Mouse (Mus musculus) intestine, postnatal 0 days (tissue): ENCODE results near the gene Pim2. TPM values are rescaled to one million over a fixed set of nuclear protein-coding genes. Genes with fewer than 3 reads are reported as not detected.

Experiments
- ATAC-seq: fragments of 200-750 bp; cut with Nextera tagmentation; 2 replicates; pipeline ENCODE4 v1.8.0; 2017; ENCODE audit warnings: mild to moderate bottlenecking, moderate TSS enrichment, moderate library complexity
- H3K27ac ChIP-seq: fragments of 300-500 bp; sonication (generic); 2 replicates; pipeline ENCODE4 v1.5.1; 2014; ENCODE audit warnings: mild to moderate bottlenecking, low read depth, low read length, moderate library complexity
- H3K27me3 ChIP-seq: fragments of 300-500 bp; sonication (generic); replicated peaks from 2 replicates; pipeline ENCODE4 v1.6.1; 2014; ENCODE audit warnings: low read length, mixed read lengths; ENCODE audit not compliant: control insufficient read depth, insufficient read depth
- H3K36me3 ChIP-seq: fragments of 300-500 bp; sonication (generic); 2 replicates; pipeline ENCODE4 v1.6.1; 2014; ENCODE audit warnings: mild to moderate bottlenecking, moderate library complexity; ENCODE audit not compliant: control insufficient read depth, insufficient read depth
- H3K4me1 ChIP-seq: fragments of 300-500 bp; sonication (generic); replicated peaks from 2 replicates; pipeline ENCODE4 v1.6.1; 2014; ENCODE audit warnings: antibody characterized with exemption, low read length, mixed read lengths; ENCODE audit not compliant: control insufficient read depth, insufficient read depth
- H3K4me2 ChIP-seq: fragments of 300-500 bp; sonication (generic); replicated peaks from 2 replicates; pipeline ENCODE4 v1.6.1; 2014; ENCODE audit warnings: low read depth, mild to moderate bottlenecking, moderate library complexity
- H3K4me3 ChIP-seq: fragments of 300-500 bp; sonication (generic); 2 replicates; pipeline ENCODE4 v1.5.1; 2014; ENCODE audit warnings: low read depth, low read length
- H3K9ac ChIP-seq: fragments of 300-500 bp; sonication (generic); 2 replicates; pipeline ENCODE4 v1.6.1; 2014; ENCODE audit warnings: mild to moderate bottlenecking, low read depth, low read length
- H3K9me3 ChIP-seq: fragments of 300-500 bp; sonication (generic); 2 replicates; pipeline ENCODE4 v1.6.1; 2016; ENCODE audit warnings: mixed run types; ENCODE audit not compliant: control insufficient read depth
- CTCF ChIP-seq: sonication (generic); IDR thresholded peaks from 2 replicates; pipeline ENCODE4 v1.5.1; 2016; ENCODE audit warnings: low read depth, mild to moderate bottlenecking, control low read depth, antibody characterized with exemption, moderate library complexity
- WGBS: fragments of 180-500 bp; shearing (Covaris S2); extraction: QIAGEN DNeasy Blood & Tissue Kit; methylation state at CpG from one replicate; pipeline ENCODE4 v1.1.7; 2014; 5-methylcytosine and 5-hydroxymethylcytosine counted together
- polyA plus RNA-seq: library from polyadenylated mRNA; unstranded; fragments of >200 nt; fragmentation: Nextera tagmentation; extraction: Ambion mirVana; gene quantifications from 2 replicates; pipeline ENCODE4 v1.2.1, GENCODE M21; 2015

Gene Pim2
- polyA plus RNA-seq: 9.2 and 10.2 TPM in 2 replicates

GRCm38 (mm10) chrX:7878007-7878419 is at the start of gene Pim2:
TSS of gene Pim2 (plus strand) at chrX:7878262.
- peak within 1 kb of the TSS; percentile 34; the same call in 1 of the 2 replicates for H3K9ac ChIP-seq
- H3K27ac ChIP-seq: no peak within 1 kb of the TSS
- WGBS: 19% methylated on average over 35 of the region's 38 CpGs
- peaks cover 10% of the 10 kb centered on the region; the same call in 1 of the 2 replicates for H3K36me3 ChIP-seq
- peak; percentile 29 for TF ChIP-seq CTCF
- H3K27me3 ChIP-seq: no peaks in the 10 kb centered on the region
- H3K4me2 ChIP-seq: peak within 1 kb of the TSS; percentile 77
- no peaks in the 10 kb centered on the region for H3K9me3 ChIP-seq
- ATAC-seq: peak; percentile 97
- H3K4me3 ChIP-seq: peak within 1 kb of the TSS; percentile 46
- no peaks in the 10 kb centered on the region for H3K4me1 ChIP-seq

- no peak for ATAC-seq
- Histone ChIP-seq H3K27ac (no peak overlapping the region), H3K9ac (no peak overlapping the region), H3K27me3 (no peaks in the 10 kb centered on the region), H3K36me3 (no peaks in the 10 kb centered on the region), H3K4me3 (no peak overlapping the region), H3K4me2 (no peak overlapping the region), H3K4me1 (no peaks in the 10 kb centered on the region), H3K9me3 (no peaks in the 10 kb centered on the region)
- no peak for TF ChIP-seq CTCF
- WGBS: 72% methylated on average over 1 of the region's 1 CpGs
Measured at GRCm38 (mm10) chrX:7837146-7837545, 40.9 kb upstream of the Pim2 start.

GRCm38 (mm10) chrX:7840842-7841162 is 37.3 kb upstream of the Pim2 start:
- Histone ChIP-seq H3K9me3 (no peaks in the 10 kb centered on the region), H3K27me3 (no peaks in the 10 kb centered on the region), H3K27ac (no peak overlapping the region; the same call in 1 of the 2 replicates), H3K4me2 (peak overlapping the region; percentile 48; the same call in 1 of the 2 replicates), H3K9ac (no peak overlapping the region), H3K36me3 (no peaks in the 10 kb centered on the region), H3K4me3 (no peak overlapping the region), H3K4me1 (no peaks in the 10 kb centered on the region)
- 25% methylated on average over 7 of the region's 7 CpGs for whole genome bisulfite sequencing
- TF ChIP-seq CTCF: no peak
- no peak for ATAC-seq

DNA sequence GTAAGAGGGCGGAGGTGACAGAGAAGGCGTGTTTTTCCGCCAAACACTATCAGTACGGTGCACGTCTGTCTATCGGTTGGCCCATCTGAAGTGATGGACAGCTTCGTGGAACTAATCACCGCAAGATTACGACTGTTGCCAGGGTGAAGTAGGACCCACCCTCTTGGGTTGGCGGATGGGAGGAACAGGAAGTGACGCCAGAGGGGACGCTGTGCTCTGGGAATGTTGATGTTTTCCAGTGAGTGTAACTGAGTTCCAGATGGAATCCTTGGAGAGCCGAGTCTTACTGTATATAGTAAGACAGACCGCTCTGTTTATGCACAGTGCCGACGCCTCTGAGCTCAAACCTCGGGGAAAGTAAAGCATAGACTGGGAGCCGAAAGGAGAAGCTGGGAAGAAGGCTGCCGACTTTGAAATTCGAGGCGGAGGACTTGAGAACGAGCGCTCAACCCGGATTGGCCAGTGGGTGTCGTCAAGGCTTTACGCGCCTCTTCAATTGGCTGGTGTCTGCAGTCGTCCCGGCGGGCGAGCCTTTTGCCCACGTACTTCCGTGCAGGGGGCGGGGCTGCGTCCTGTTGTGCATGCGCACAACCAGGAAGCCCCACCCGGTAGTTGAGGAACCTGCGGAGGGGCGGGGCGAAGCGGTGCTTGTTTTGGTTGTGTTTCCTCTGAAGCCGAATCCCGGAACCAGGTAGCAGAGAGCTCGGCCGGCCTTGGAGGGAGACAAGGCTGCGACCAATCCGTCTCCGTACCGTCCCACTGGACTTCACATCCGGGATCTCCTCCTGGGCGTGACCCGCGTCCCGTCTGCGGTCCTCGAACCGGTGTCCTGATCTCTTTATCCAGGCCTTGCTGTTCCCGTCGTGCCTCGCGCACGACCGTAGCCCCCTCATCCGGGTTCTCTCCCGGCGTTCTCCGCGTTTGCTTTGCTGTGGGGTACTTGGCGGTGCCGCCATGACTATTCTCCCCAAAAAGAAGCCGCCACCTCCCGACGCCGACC is 36.6 kb upstream of the Pim2 start, which contains the start of gene Otud5:
TSS of gene Otud5 (plus strand) at position 202 of the 1,000 bp plus-strand sequence.
- ATAC-seq: peak; percentile 95
- 22% methylated on average over 74 of the region's 74 CpGs for WGBS
- H3K4me2 ChIP-seq: peak within 1 kb of the TSS; percentile 68

GRCm38 (mm10) chrX:7842318-7842717 is 35.7 kb upstream of the Pim2 start:
- peak overlapping the region; percentile 68 for H3K4me2 ChIP-seq
- ATAC-seq: peak; percentile 0; the same call in 1 of the 2 replicates
- TF ChIP-seq CTCF: no peak
- H3K27ac ChIP-seq: peak overlapping the region; percentile 91
- no peaks in the 10 kb centered on the region for H3K36me3 ChIP-seq
- no peaks in the 10 kb centered on the region for H3K4me1 ChIP-seq
- H3K4me3 ChIP-seq: peak overlapping the region; percentile 68
- no peaks in the 10 kb centered on the region for H3K27me3 ChIP-seq
- 21% methylated on average over 32 of the region's 42 CpGs for WGBS
- peak overlapping the region; percentile 79 for H3K9ac ChIP-seq
- no peaks in the 10 kb centered on the region for H3K9me3 ChIP-seq

More for the DNA sequence above, 36.6 kb upstream of the Pim2 start, which contains the start of gene Otud5:
- Histone ChIP-seq H3K9ac (peak within 1 kb of the TSS; percentile 79), H3K4me1 (no peaks in the 10 kb centered on the region), H3K27ac (peak within 1 kb of the TSS; percentile 91), H3K27me3 (no peaks in the 10 kb centered on the region), H3K4me3 (peak within 1 kb of the TSS; percentile 68), H3K36me3 (no peaks in the 10 kb centered on the region), H3K9me3 (no peaks in the 10 kb centered on the region)
- TF ChIP-seq CTCF: 0 out of 2 replicates have a peak, but pooled peaks have one; percentile 8

DNA sequence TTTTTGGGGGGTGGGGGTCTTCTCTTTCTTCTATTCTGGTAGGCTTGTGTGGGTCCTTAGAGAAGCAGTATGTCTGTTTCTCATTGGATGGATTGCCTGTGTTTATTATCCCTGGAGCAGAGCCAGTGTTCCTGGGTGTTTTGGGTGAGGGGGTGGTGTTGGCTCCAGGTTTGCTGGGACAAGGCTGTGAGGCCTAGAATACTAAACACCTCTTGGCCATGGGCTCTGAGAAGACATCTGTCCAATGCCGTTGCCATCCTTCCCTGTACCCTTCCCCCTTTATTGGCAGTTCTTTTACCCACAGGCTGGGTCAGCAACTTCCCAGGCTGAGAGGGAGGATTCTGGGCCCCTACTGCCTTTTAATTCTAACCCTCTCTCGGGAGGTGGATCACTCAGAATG is 30.2 kb upstream of the Pim2 start:
- H3K4me2 ChIP-seq: no peak overlapping the region
- H3K9me3 ChIP-seq: no peaks in the 10 kb centered on the region
- H3K36me3 ChIP-seq: no peaks in the 10 kb centered on the region
- H3K27me3 ChIP-seq: no peaks in the 10 kb centered on the region
- no peak for TF ChIP-seq CTCF
- WGBS: 78% methylated on average over 2 of the region's 2 CpGs
- H3K4me3 ChIP-seq: no peak overlapping the region
- H3K27ac ChIP-seq: no peak overlapping the region
- H3K4me1 ChIP-seq: no peaks in the 10 kb centered on the region
- no peak for ATAC-seq
- no peak overlapping the region for H3K9ac ChIP-seq
